Mouse (Mus musculus) B cell, adult 62 days (primary cell): ENCODE results near the gene Olfr808. TPM values are rescaled to one million over a fixed set of nuclear protein-coding genes. Genes with fewer than 3 reads are reported as not detected.

Experiments
- total RNA-seq: library from RNA; stranded (reverse); gene quantifications from 4 replicates; pipeline ENCODE4 v1.2.4, GENCODE M21; 2023

Olfr808 gene
- total RNA-seq, result not detected in 4 replicates

GRCm38 (mm10) chr10:129765182-129765581 is at the start of gene Olfr808:
Gene Olfr808, plus strand, starts transcription at chr10:129765482.

GRCm38 (mm10) chr10:129729275-129729674 is 36.0 kb upstream of the Olfr808 start, which contains the start of gene Olfr805:
Gene Olfr805, minus strand, starts transcription at chr10:129729375.

GRCm38 (mm10) chr10:129741821-129742220 is 23.5 kb upstream of the Olfr808 start, which contains the start of gene Olfr806:
Gene Olfr806, minus strand, starts transcription at chr10:129741921.

GRCm38 (mm10) chr10:129757693-129758092 is 7.6 kb upstream of the Olfr808 start, which contains the start of gene Olfr807:
Gene Olfr807, minus strand, starts transcription at chr10:129757793.

GRCm38 (mm10) chr10:129774338-129774737 is 9.1 kb downstream of the Olfr808 start, which contains the start of gene Olfr809:
Gene Olfr809, plus strand, starts transcription at chr10:129774638.

GRCm38 (mm10) chr10:129794817-129795216 is 29.5 kb downstream of the Olfr808 start, which contains the start of gene Olfr810:
Gene Olfr810, minus strand, starts transcription at chr10:129794917.

GRCm38 (mm10) chr10:129804296-129804695 is 39.0 kb downstream of the Olfr808 start, which contains the start of gene Olfr811:
Gene Olfr811, minus strand, starts transcription at chr10:129804396.

Other genes with a start within 250 kb of the Olfr808 start
- gene Olfr791, start 243.7 kb upstream of the Olfr808 start, total RNA-seq, result not detected in 4 replicates
- not detected in 4 replicates for gene Olfr792, start 226.3 kb upstream of the Olfr808 start, total RNA-seq
- gene Olfr794, start 197.8 kb upstream of the Olfr808 start, total RNA-seq, result not detected in 4 replicates
- not detected in 4 replicates for gene Olfr796, start 152.9 kb upstream of the Olfr808 start, total RNA-seq
- gene Olfr798, start 137.5 kb upstream of the Olfr808 start, total RNA-seq, result not detected in 4 replicates
- not detected in 4 replicates for gene Olfr799, start 128.0 kb upstream of the Olfr808 start, total RNA-seq
- gene Olfr800, start 107.8 kb upstream of the Olfr808 start, total RNA-seq, result not detected in 4 replicates
- not detected in 4 replicates for gene Olfr801, start 91.6 kb upstream of the Olfr808 start, total RNA-seq
- not detected in 4 replicates for gene Olfr802, start 77.3 kb upstream of the Olfr808 start, total RNA-seq
- gene Olfr803, start 71.2 kb upstream of the Olfr808 start, total RNA-seq, result not detected in 4 replicates
- not detected in 4 replicates for gene Olfr804, start 62.3 kb upstream of the Olfr808 start, total RNA-seq
- not detected in 4 replicates for gene Olfr805, start 36.1 kb upstream of the Olfr808 start, total RNA-seq
- not detected in 4 replicates for gene Olfr806, start 23.6 kb upstream of the Olfr808 start, total RNA-seq
- gene Olfr807, start 7.7 kb upstream of the Olfr808 start, total RNA-seq, result not detected in 4 replicates
- gene Olfr809, start 9.2 kb downstream of the Olfr808 start, total RNA-seq, result not detected in 4 replicates
- not detected in 4 replicates for gene Olfr810, start 29.4 kb downstream of the Olfr808 start, total RNA-seq
- not detected in 4 replicates for gene Olfr811, start 38.9 kb downstream of the Olfr808 start, total RNA-seq
- not detected in 4 replicates for gene Olfr812, start 80.6 kb downstream of the Olfr808 start, total RNA-seq
- gene Olfr813, start 89.9 kb downstream of the Olfr808 start, total RNA-seq, result not detected in 4 replicates
- gene Olfr814, start 114.4 kb downstream of the Olfr808 start, total RNA-seq, result not detected in 4 replicates
- not detected in 4 replicates for gene Olfr815, start 140.4 kb downstream of the Olfr808 start, total RNA-seq
- not detected in 4 replicates for gene Olfr816, start 150.1 kb downstream of the Olfr808 start, total RNA-seq
- not detected in 4 replicates for gene Olfr818, start 183.6 kb downstream of the Olfr808 start, total RNA-seq
- gene Olfr819, start 201.8 kb downstream of the Olfr808 start, total RNA-seq, result not detected in 4 replicates
- not detected in 4 replicates for gene Olfr247, start 210.7 kb downstream of the Olfr808 start, total RNA-seq
- not detected in 4 replicates for gene Gm10310, start 219.6 kb downstream of the Olfr808 start, total RNA-seq
- gene Olfr820, start 247.1 kb downstream of the Olfr808 start, total RNA-seq, result not detected in 4 replicates